Mouse (Mus musculus) left cerebral cortex, postnatal 14 days (tissue): ENCODE results near the gene Kif20b. TPM values are rescaled to one million over a fixed set of nuclear protein-coding genes. Genes with fewer than 3 reads are reported as not detected.

Experiments
- microRNA-seq, 2 experiments: library from miRNA; unstranded; fragments of <30 nt; microRNA quantifications; one replicate each; pipeline ENCODE4 v1.2.0; 2022
- total RNA-seq, 2 experiments: library from RNA; stranded (reverse); gene quantifications; 2 replicates each; pipeline ENCODE4 v1.2.3; 2021

Kif20b gene
- total RNA-seq, 2 experiments from 2014 or later: 1.3 to 1.9 TPM

Small RNA genes within 50 kb of the gene (microRNA-seq; reads per million reads assigned to microRNA genes)
- gene Mir1950: 0 reads per million in 2 experiments

Other genes with a start within 250 kb of the Kif20b start
- gene Slc16a12, start 175.1 kb upstream of the Kif20b start, total RNA-seq: 1 to 10 TPM; 2.1 to 5.4 TPM
- 10 to 100 TPM; 17.1 to 18.9 TPM for gene Pank1, start 42.9 kb upstream of the Kif20b start, total RNA-seq